Mouse (Mus musculus) heart, postnatal 0 days (tissue): ENCODE results near the gene Igflr1.

Source experiments
- CTCF ChIP-seq: IDR thresholded peaks from 2 replicates; pipeline ENCODE4 v1.5.1; 2016; ENCODE audit warnings: antibody characterized with exemption, control low read depth, low read depth
- EP300 ChIP-seq: IDR thresholded peaks from 2 replicates; pipeline ENCODE4 v1.6.1; 2016; ENCODE audit warnings: antibody characterized with exemption, low read depth

GRCm38 (mm10) chr7:30534633-30535577 lies 30.3 kb upstream of the Igflr1 start, which contains the start of gene Arhgap33:
- no peak for TF ChIP-seq EP300
- TF ChIP-seq CTCF: no peak
